Mouse (Mus musculus) brain, embryonic 14.5 days (tissue): ENCODE results near the gene Ints11. TPM values are rescaled to one million over a fixed set of nuclear protein-coding genes. Genes with fewer than 3 reads are reported as not detected.

Source experiments
- DNase-seq: peaks from one replicate; pipeline ENCODE4 v3.0.0-alpha.2; 2011; ENCODE audit warnings: low read depth
- CTCF ChIP-seq: fragments of 200-500 bp; IDR thresholded peaks from 2 replicates; pipeline ENCODE4 v1.5.1; 2012; ENCODE audit warnings: inconsistent platforms, mild to moderate bottlenecking, moderate library complexity, borderline replicate concordance; ENCODE audit not compliant: insufficient read depth, insufficient read length; ENCODE audit errors: extremely low read depth
- POLR2A ChIP-seq: fragments of 200-500 bp; IDR thresholded peaks from 2 replicates; pipeline ENCODE4 v1.6.1; 2012; ENCODE audit warnings: mild to moderate bottlenecking, inconsistent platforms, borderline replicate concordance; ENCODE audit not compliant: poor library complexity, insufficient read depth, insufficient read length, severe bottlenecking; ENCODE audit errors: extremely low read depth
- polyA plus RNA-seq: library from polyadenylated mRNA; depleted of rRNA; stranded (reverse); fragments of >200 nt; gene quantifications from 2 replicates; pipeline ENCODE4 v1.2.3, GENCODE M21; 2012; rRNA removed

Gene Ints11
- 69.1 and 96.2 TPM in 2 replicates for polyA plus RNA-seq

GRCm38 (mm10) chr4:155869317-155870033 is at the start of gene Ints11, which contains the start of gene Cptp:
TSS of gene Ints11 (plus strand) at chr4:155869546.
TSS of gene Cptp (minus strand) at chr4:155869440.
- DNase-seq = peak; percentile 98
- peak; percentile 97 for TF ChIP-seq POLR2A
- no peak for TF ChIP-seq CTCF

GRCm38 (mm10) chr4:155821025-155821424 is 48.3 kb upstream of the Ints11 start:
- TF ChIP-seq CTCF (no peak), POLR2A (no peak)
- DNase-seq = peak; percentile 36

GRCm38 (mm10) chr4:155823443-155823842 is 45.9 kb upstream of the Ints11 start:
- no peak for DNase-seq
- TF ChIP-seq POLR2A = no peak
- TF ChIP-seq CTCF = no peak

GRCm38 (mm10) chr4:155829866-155830265 is 39.5 kb upstream of the Ints11 start:
- no peak for DNase-seq
- TF ChIP-seq POLR2A (no peak), CTCF (no peak)

GRCm38 (mm10) chr4:155830596-155830995 is 38.8 kb upstream of the Ints11 start:
- TF ChIP-seq POLR2A (no peak), CTCF (no peak)
- DNase-seq = no peak

GRCm38 (mm10) chr4:155831205-155831766 is 38.1 kb upstream of the Ints11 start, which contains the start of gene Aurkaip1:
TSS of gene Aurkaip1 (plus strand) at chr4:155831272.
- TF ChIP-seq CTCF (peak; percentile 92), POLR2A (peak; percentile 46; the same call in 1 of the 2 replicates)
- DNase-seq = peak; percentile 99

GRCm38 (mm10) chr4:155831831-155832230 is 37.5 kb upstream of the Ints11 start:
- DNase-seq = no peak
- TF ChIP-seq CTCF (no peak), POLR2A (no peak)

- DNase-seq = no peak
- TF ChIP-seq POLR2A (no peak), CTCF (no peak)
Measured at GRCm38 (mm10) chr4:155832321-155832720, 37.0 kb upstream of the Ints11 start.

- no peak for TF ChIP-seq POLR2A
- TF ChIP-seq CTCF = no peak
- no peak for DNase-seq
Measured at GRCm38 (mm10) chr4:155833234-155833633, 36.1 kb upstream of the Ints11 start.

- peak; percentile 82 for DNase-seq
- TF ChIP-seq POLR2A (no peak), CTCF (peak; percentile 73)
Measured at GRCm38 (mm10) chr4:155833836-155834235, 35.5 kb upstream of the Ints11 start.

- no peak for DNase-seq
- TF ChIP-seq CTCF (no peak), POLR2A (no peak)
Measured at GRCm38 (mm10) chr4:155837404-155838010, 31.8 kb upstream of the Ints11 start.

- no peak for DNase-seq
- TF ChIP-seq POLR2A (no peak), CTCF (no peak)
Measured at GRCm38 (mm10) chr4:155838187-155839153, 30.9 kb upstream of the Ints11 start.
